Mouse (Mus musculus) forebrain, embryonic 15.5 days (tissue): Measurements from ENCODE around the gene Arglu1. TPM values are rescaled to one million over a fixed set of nuclear protein-coding genes. Genes with fewer than 3 reads are reported as not detected.

Source experiments
- ATAC-seq: fragments of 200-750 bp; cut with Nextera tagmentation; replicated peaks from 2 replicates; pipeline ENCODE4 v1.8.0; 2017; ENCODE audit warnings: mild to moderate bottlenecking, moderate TSS enrichment, moderate library complexity
- H3K27ac ChIP-seq: fragments of 300-500 bp; sonication (generic); replicated peaks from 2 replicates; pipeline ENCODE4 v1.5.1; 2015; ENCODE audit warnings: mild to moderate bottlenecking, inconsistent platforms
- H3K27me3 ChIP-seq: fragments of 300-500 bp; sonication (generic); 2 replicates; pipeline ENCODE4 v1.6.1; 2015; ENCODE audit warnings: inconsistent platforms
- H3K36me3 ChIP-seq: fragments of 300-500 bp; sonication (generic); 2 replicates; pipeline ENCODE4 v1.6.1; 2015; ENCODE audit warnings: mild to moderate bottlenecking, inconsistent platforms
- H3K4me1 ChIP-seq: fragments of 300-500 bp; sonication (generic); 2 replicates; pipeline ENCODE4 v1.6.1; 2015; ENCODE audit warnings: inconsistent platforms
- H3K4me2 ChIP-seq: fragments of 300-500 bp; sonication (generic); replicated peaks from 2 replicates; pipeline ENCODE4 v1.6.1; 2015; ENCODE audit warnings: mild to moderate bottlenecking, inconsistent platforms
- H3K4me3 ChIP-seq: fragments of 300-500 bp; sonication (generic); 2 replicates; pipeline ENCODE4 v1.5.1; 2015; ENCODE audit warnings: mild to moderate bottlenecking, inconsistent platforms
- H3K9ac ChIP-seq: fragments of 300-500 bp; sonication (generic); replicated peaks from 2 replicates; pipeline ENCODE4 v1.6.1; 2015; ENCODE audit warnings: mild to moderate bottlenecking, inconsistent platforms
- H3K9me3 ChIP-seq: fragments of 300-500 bp; sonication (generic); 2 replicates; pipeline ENCODE4 v1.6.1; 2016; ENCODE audit warnings: inconsistent platforms
- WGBS: fragments of 180-500 bp; shearing (Covaris S2); methylation state at CpG from one replicate; pipeline ENCODE4 v1.1.7; 2015; ENCODE audit warnings: mixed read lengths; 5-methylcytosine and 5-hydroxymethylcytosine counted together
- polyA plus RNA-seq: library from polyadenylated mRNA; unstranded; fragments of >200 nt; fragmentation: Nextera tagmentation; extraction: Ambion mirVana; gene quantifications from 2 replicates; pipeline ENCODE4 v1.2.1, GENCODE M21; 2015

The Arglu1 gene
- polyA plus RNA-seq, 1 experiment from 2014 or later, result 199 TPM

- WGBS, result 2% methylated on average over 14 of the region's 14 CpGs
- ATAC-seq, result no peak
- Histone ChIP-seq H3K4me1 (peaks cover 48% of the 10 kb centered on the region), H3K4me3 (peak overlapping the region; percentile 96), H3K9ac (peak overlapping the region; percentile 97), H3K27me3 (no peaks in the 10 kb centered on the region), H3K27ac (peak overlapping the region; percentile 97), H3K36me3 (no peaks in the 10 kb centered on the region), H3K9me3 (no peaks in the 10 kb centered on the region), H3K4me2 (peak overlapping the region; percentile 66)
Measured at GRCm38 (mm10) chr8:8656578-8657441, 33.5 kb downstream of the Arglu1 start.

- peaks cover 60% of the 10 kb centered on the region for H3K4me1 ChIP-seq
- peak; percentile 52 for ATAC-seq
- H3K4me3 ChIP-seq, result peak overlapping the region; percentile 96
- peak overlapping the region; percentile 97 for H3K9ac ChIP-seq
- H3K36me3 ChIP-seq, result no peaks in the 10 kb centered on the region
- peak overlapping the region; percentile 66 for H3K4me2 ChIP-seq
- no peaks in the 10 kb centered on the region for H3K27me3 ChIP-seq
- 4% methylated on average over 24 of the region's 24 CpGs for WGBS
- peak overlapping the region; percentile 97 for H3K27ac ChIP-seq
- H3K9me3 ChIP-seq, result no peaks in the 10 kb centered on the region
Measured at GRCm38 (mm10) chr8:8655346-8656340, 34.7 kb downstream of the Arglu1 start.

- peaks cover 76% of the 10 kb centered on the region for H3K4me1 ChIP-seq
- H3K27me3 ChIP-seq, result no peaks in the 10 kb centered on the region
- ATAC-seq, result no peak
- H3K27ac ChIP-seq, result peak overlapping the region; percentile 97
- 9% methylated on average over 12 of the region's 12 CpGs for WGBS
- H3K4me2 ChIP-seq, result peak overlapping the region; percentile 66
- peak overlapping the region; percentile 96 for H3K4me3 ChIP-seq
- no peaks in the 10 kb centered on the region for H3K9me3 ChIP-seq
- no peaks in the 10 kb centered on the region for H3K36me3 ChIP-seq
- peak overlapping the region; percentile 97 for H3K9ac ChIP-seq
Measured at GRCm38 (mm10) chr8:8653906-8654489, 36.3 kb downstream of the Arglu1 start.

- Histone ChIP-seq H3K4me3 (peak overlapping the region; percentile 96), H3K4me2 (peak overlapping the region; percentile 66), H3K27ac (peak overlapping the region; percentile 97), H3K9ac (peak overlapping the region; percentile 97), H3K4me1 (peaks cover 83% of the 10 kb centered on the region), H3K36me3 (no peaks in the 10 kb centered on the region), H3K9me3 (no peaks in the 10 kb centered on the region), H3K27me3 (no peaks in the 10 kb centered on the region)
- 18% methylated on average over 5 of the region's 5 CpGs for WGBS
- ATAC-seq, result no peak
Measured at GRCm38 (mm10) chr8:8653343-8653742, 37.0 kb downstream of the Arglu1 start.

- WGBS, result 85% methylated on average over 4 of the region's 4 CpGs
- Histone ChIP-seq H3K4me1 (peaks cover 92% of the 10 kb centered on the region), H3K36me3 (no peaks in the 10 kb centered on the region), H3K9ac (no peak overlapping the region), H3K27ac (peak overlapping the region; percentile 97; the same call in 1 of the 2 replicates), H3K27me3 (no peaks in the 10 kb centered on the region), H3K4me2 (peak overlapping the region; percentile 66), H3K4me3 (0 out of 2 replicates have a peak overlapping the region, but pooled peaks have one; percentile 96), H3K9me3 (no peaks in the 10 kb centered on the region)
- no peak for ATAC-seq
Measured at GRCm38 (mm10) chr8:8652388-8652787, 37.9 kb downstream of the Arglu1 start.

GRCm38 (mm10) chr8:8649944-8650343 lies 40.4 kb downstream of the Arglu1 start:
- H3K4me2 ChIP-seq, result peak overlapping the region; percentile 66
- H3K27ac ChIP-seq, result peak overlapping the region; percentile 97
- peak; percentile 59 for ATAC-seq
- H3K4me1 ChIP-seq, result peaks cover 100% of the 10 kb centered on the region
- H3K4me3 ChIP-seq, result peak overlapping the region; percentile 13
- H3K9ac ChIP-seq, result no peak overlapping the region
- no peaks in the 10 kb centered on the region for H3K27me3 ChIP-seq
- WGBS, result 22% methylated on average over 8 of the region's 8 CpGs
- H3K9me3 ChIP-seq, result no peaks in the 10 kb centered on the region
- H3K36me3 ChIP-seq, result no peaks in the 10 kb centered on the region

- peak; percentile 18 for ATAC-seq
- WGBS, result 65% methylated on average over 3 of the region's 3 CpGs
- H3K36me3 ChIP-seq, result no peaks in the 10 kb centered on the region
- no peak overlapping the region for H3K9ac ChIP-seq
- peak overlapping the region; percentile 97 for H3K27ac ChIP-seq
- H3K27me3 ChIP-seq, result no peaks in the 10 kb centered on the region
- peaks cover 100% of the 10 kb centered on the region for H3K4me1 ChIP-seq
- peak overlapping the region; percentile 9 for H3K4me3 ChIP-seq
- H3K4me2 ChIP-seq, result peak overlapping the region; percentile 66
- no peaks in the 10 kb centered on the region for H3K9me3 ChIP-seq
Measured at GRCm38 (mm10) chr8:8649536-8649935, 40.8 kb downstream of the Arglu1 start.

- Histone ChIP-seq H3K36me3 (no peaks in the 10 kb centered on the region), H3K27me3 (no peaks in the 10 kb centered on the region), H3K9me3 (no peaks in the 10 kb centered on the region), H3K4me1 (peaks cover 100% of the 10 kb centered on the region), H3K4me2 (peak overlapping the region; percentile 66), H3K4me3 (no peak overlapping the region), H3K27ac (peak overlapping the region; percentile 97), H3K9ac (no peak overlapping the region)
- 42% methylated on average over 7 of the region's 7 CpGs for WGBS
- no peak for ATAC-seq
Measured at GRCm38 (mm10) chr8:8648686-8649085, 41.6 kb downstream of the Arglu1 start.

GRCm38 (mm10) chr8:8647824-8648223 lies 42.5 kb downstream of the Arglu1 start:
- 50% methylated on average over 7 of the region's 7 CpGs for WGBS
- Histone ChIP-seq H3K9me3 (no peaks in the 10 kb centered on the region), H3K36me3 (no peaks in the 10 kb centered on the region), H3K4me2 (no peak overlapping the region), H3K4me3 (no peak overlapping the region), H3K4me1 (peaks cover 100% of the 10 kb centered on the region), H3K9ac (no peak overlapping the region), H3K27me3 (no peaks in the 10 kb centered on the region), H3K27ac (0 out of 2 replicates have a peak overlapping the region, but pooled peaks have one; percentile 12)
- ATAC-seq, result no peak

- Histone ChIP-seq H3K27me3 (no peaks in the 10 kb centered on the region), H3K27ac (0 out of 2 replicates have a peak overlapping the region, but pooled peaks have one; percentile 12), H3K9ac (no peak overlapping the region), H3K4me2 (no peak overlapping the region), H3K4me3 (no peak overlapping the region), H3K9me3 (no peaks in the 10 kb centered on the region), H3K36me3 (no peaks in the 10 kb centered on the region), H3K4me1 (peaks cover 100% of the 10 kb centered on the region)
- ATAC-seq, result no peak
- 33% methylated on average over 3 of the region's 3 CpGs for WGBS
Measured at GRCm38 (mm10) chr8:8647319-8647718, 43.0 kb downstream of the Arglu1 start.

- Histone ChIP-seq H3K4me3 (no peak overlapping the region), H3K36me3 (no peaks in the 10 kb centered on the region), H3K9me3 (no peaks in the 10 kb centered on the region), H3K27me3 (no peaks in the 10 kb centered on the region), H3K4me1 (peaks cover 99% of the 10 kb centered on the region), H3K4me2 (no peak overlapping the region), H3K9ac (no peak overlapping the region), H3K27ac (no peak overlapping the region)
- 52% methylated on average over 11 of the region's 11 CpGs for WGBS
- no peak for ATAC-seq
Measured at GRCm38 (mm10) chr8:8644160-8644915, 46.0 kb downstream of the Arglu1 start.
